Mouse (Mus musculus): ENCODE measurements at regions not wholly inside any gene's neighbourhood (a gene's known extent, or its start where the extent isn't known, plus 50 kb on each side); places are given as distances from the start of the nearest gene placed in this dataset.

- Histone ChIP-seq H3K27me3 (ENCODE audit: control insufficient read depth) (no peaks in the 10 kb centered on the region), H3K4me1 (ENCODE audit: control insufficient read depth) (no peaks in the 10 kb centered on the region), H3K9me3 (ENCODE audit: control insufficient read depth, low read length) (no peaks in the 10 kb centered on the region), H3K36me3 (ENCODE audit: control insufficient read depth) (no peaks in the 10 kb centered on the region), H3K4me3 (replicated peaks) (no peak overlapping the region)
- TF ChIP-seq TAL1 (IDR thresholded peaks at IDR 0.05; ENCODE audit: low read length) (no peak), GATA1 (IDR thresholded peaks at IDR 0.05; ENCODE audit: low read length) (no peak)
These were observed 193.6 kb downstream of the Ackr3 start for GRCm38 (mm10) chr1:90397355-90397754.

- no peaks in the 10 kb centered on the region for H3K4me1 ChIP-seq (ENCODE audit: control insufficient read depth)
- H3K27me3 ChIP-seq (ENCODE audit: control insufficient read depth): no peaks in the 10 kb centered on the region
- TF ChIP-seq GATA1 (IDR thresholded peaks at IDR 0.05; ENCODE audit: low read length): no peak
- TF ChIP-seq TAL1 (IDR thresholded peaks at IDR 0.05; ENCODE audit: low read length): no peak
- no peak overlapping the region for H3K4me3 ChIP-seq (replicated peaks)
- no peaks in the 10 kb centered on the region for H3K9me3 ChIP-seq (ENCODE audit: control insufficient read depth, low read length)
- H3K36me3 ChIP-seq (ENCODE audit: control insufficient read depth): no peaks in the 10 kb centered on the region
These were observed 194.7 kb downstream of the Ackr3 start for GRCm38 (mm10) chr1:90398396-90398975.

GRCm38 (mm10) chr1:90403057-90403456, 199.3 kb downstream of the Ackr3 start:
- TF ChIP-seq TAL1 (IDR thresholded peaks at IDR 0.05; ENCODE audit: low read length): no peak
- no peak for TF ChIP-seq GATA1 (IDR thresholded peaks at IDR 0.05; ENCODE audit: low read length)
- Histone ChIP-seq H3K4me1 (ENCODE audit: control insufficient read depth) (no peaks in the 10 kb centered on the region), H3K36me3 (ENCODE audit: control insufficient read depth) (no peaks in the 10 kb centered on the region), H3K27me3 (ENCODE audit: control insufficient read depth) (no peaks in the 10 kb centered on the region), H3K9me3 (ENCODE audit: control insufficient read depth, low read length) (no peaks in the 10 kb centered on the region), H3K4me3 (replicated peaks) (no peak overlapping the region)

GRCm38 (mm10) chr1:90404717-90405487, 197.9 kb upstream of the Cops8 start:
- TF ChIP-seq GATA1 (IDR thresholded peaks at IDR 0.05; ENCODE audit: low read length) (no peak), TAL1 (IDR thresholded peaks at IDR 0.05; ENCODE audit: low read length) (no peak)
- no peaks in the 10 kb centered on the region for H3K36me3 ChIP-seq (ENCODE audit: control insufficient read depth)
- H3K9me3 ChIP-seq (ENCODE audit: control insufficient read depth, low read length): no peaks in the 10 kb centered on the region
- no peak overlapping the region for H3K4me3 ChIP-seq (replicated peaks)
- H3K27me3 ChIP-seq (ENCODE audit: control insufficient read depth): no peaks in the 10 kb centered on the region
- H3K4me1 ChIP-seq (ENCODE audit: control insufficient read depth): no peaks in the 10 kb centered on the region

DNA sequence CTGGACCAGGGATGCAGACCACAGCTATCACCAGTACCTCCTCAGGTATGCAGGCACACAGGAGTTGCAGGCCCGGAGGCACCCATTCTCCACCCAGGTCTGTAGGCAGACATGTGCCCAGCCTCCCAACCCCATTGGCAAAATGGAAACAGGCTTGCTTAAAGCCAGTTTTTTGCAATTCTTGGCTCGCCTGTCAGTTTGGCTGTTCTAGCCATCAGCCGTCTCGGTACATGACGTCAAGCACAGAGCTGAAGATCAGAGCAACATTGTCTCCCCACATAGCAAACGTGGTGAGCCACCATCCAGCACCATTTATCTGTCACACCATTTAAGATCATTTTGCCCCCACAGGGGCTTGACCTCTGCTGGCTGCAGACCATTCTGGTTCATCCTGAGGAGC, 196.1 kb upstream of the Cops8 start:
- Histone ChIP-seq H3K9me3 (ENCODE audit: control insufficient read depth, low read length) (no peaks in the 10 kb centered on the region; the same call in 1 of the 2 replicates), H3K27me3 (ENCODE audit: control insufficient read depth) (no peaks in the 10 kb centered on the region), H3K4me1 (ENCODE audit: control insufficient read depth) (no peaks in the 10 kb centered on the region), H3K36me3 (ENCODE audit: control insufficient read depth) (no peaks in the 10 kb centered on the region), H3K4me3 (replicated peaks) (no peak overlapping the region)
- no peak for TF ChIP-seq GATA1 (IDR thresholded peaks at IDR 0.05; ENCODE audit: low read length)
- TF ChIP-seq TAL1 (IDR thresholded peaks at IDR 0.05; ENCODE audit: low read length): no peak

DNA sequence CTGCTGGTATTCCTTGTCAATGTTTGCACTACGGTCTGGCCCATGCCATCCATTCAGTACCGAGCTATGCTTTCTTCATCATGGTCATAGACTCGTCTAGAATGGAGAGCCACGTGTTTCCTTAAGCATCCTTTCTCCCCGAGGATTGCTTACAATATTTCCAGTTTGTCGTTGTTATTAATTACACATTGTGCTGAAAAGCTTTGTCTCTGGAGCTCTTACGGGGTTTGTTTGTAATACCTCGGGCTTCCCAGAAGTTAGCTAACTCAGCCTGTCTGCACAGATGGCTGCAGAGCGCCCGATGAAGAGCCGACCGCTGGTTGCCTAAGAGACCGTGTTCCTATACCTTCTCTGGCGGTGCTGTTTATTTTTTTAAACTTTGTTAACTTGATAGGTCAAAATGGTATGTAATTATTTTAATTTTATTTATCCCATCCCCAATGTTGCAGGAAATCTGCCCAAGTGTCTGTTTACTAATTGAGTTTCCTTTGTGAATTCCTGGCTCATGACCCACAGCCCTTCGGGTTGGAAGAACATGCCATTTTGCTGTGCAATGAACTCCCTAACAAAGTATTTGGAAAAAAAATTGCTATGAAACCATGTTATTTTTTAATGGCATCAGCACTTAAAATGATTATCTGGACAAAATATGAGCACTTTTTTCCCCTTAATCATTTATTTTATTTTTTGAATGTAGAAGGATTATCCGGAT, 194.1 kb upstream of the Cops8 start:
- TF ChIP-seq GATA1 (IDR thresholded peaks at IDR 0.05; ENCODE audit: low read length) (no peak), TAL1 (IDR thresholded peaks at IDR 0.05; ENCODE audit: low read length) (no peak)
- no peaks in the 10 kb centered on the region for H3K36me3 ChIP-seq (ENCODE audit: control insufficient read depth)
- H3K9me3 ChIP-seq (ENCODE audit: control insufficient read depth, low read length): peaks cover 6% of the 10 kb centered on the region; the same call in 1 of the 2 replicates
- H3K4me3 ChIP-seq (replicated peaks): no peak overlapping the region
- no peaks in the 10 kb centered on the region for H3K4me1 ChIP-seq (ENCODE audit: control insufficient read depth)
- H3K27me3 ChIP-seq (ENCODE audit: control insufficient read depth): no peaks in the 10 kb centered on the region

DNA sequence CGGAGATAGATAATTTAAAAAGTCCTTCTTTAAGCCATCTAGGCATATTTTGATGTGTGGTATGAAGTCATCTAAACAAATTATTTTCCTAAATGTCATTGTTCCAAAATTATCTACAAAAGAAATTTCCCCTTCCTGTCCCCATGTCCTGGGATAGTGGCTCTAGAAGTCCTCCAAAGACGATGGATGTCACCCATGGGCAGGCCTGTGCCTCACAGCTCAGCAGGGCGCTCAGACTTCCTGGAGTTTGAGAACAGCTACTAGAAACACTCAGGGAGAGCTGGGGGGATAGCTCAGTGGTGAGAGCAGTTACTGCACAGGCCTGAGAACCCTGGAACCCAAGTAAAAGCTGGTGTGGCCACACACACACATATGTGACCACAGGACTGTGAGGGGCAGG, 193.5 kb upstream of the Cops8 start:
- Histone ChIP-seq H3K4me1 (ENCODE audit: control insufficient read depth) (no peaks in the 10 kb centered on the region), H3K4me3 (replicated peaks) (no peak overlapping the region), H3K9me3 (ENCODE audit: control insufficient read depth, low read length) (peaks cover 8% of the 10 kb centered on the region; the same call in 1 of the 2 replicates), H3K27me3 (ENCODE audit: control insufficient read depth) (no peaks in the 10 kb centered on the region), H3K36me3 (ENCODE audit: control insufficient read depth) (no peaks in the 10 kb centered on the region)
- TF ChIP-seq GATA1 (IDR thresholded peaks at IDR 0.05; ENCODE audit: low read length) (no peak), TAL1 (IDR thresholded peaks at IDR 0.05; ENCODE audit: low read length) (no peak)

DNA sequence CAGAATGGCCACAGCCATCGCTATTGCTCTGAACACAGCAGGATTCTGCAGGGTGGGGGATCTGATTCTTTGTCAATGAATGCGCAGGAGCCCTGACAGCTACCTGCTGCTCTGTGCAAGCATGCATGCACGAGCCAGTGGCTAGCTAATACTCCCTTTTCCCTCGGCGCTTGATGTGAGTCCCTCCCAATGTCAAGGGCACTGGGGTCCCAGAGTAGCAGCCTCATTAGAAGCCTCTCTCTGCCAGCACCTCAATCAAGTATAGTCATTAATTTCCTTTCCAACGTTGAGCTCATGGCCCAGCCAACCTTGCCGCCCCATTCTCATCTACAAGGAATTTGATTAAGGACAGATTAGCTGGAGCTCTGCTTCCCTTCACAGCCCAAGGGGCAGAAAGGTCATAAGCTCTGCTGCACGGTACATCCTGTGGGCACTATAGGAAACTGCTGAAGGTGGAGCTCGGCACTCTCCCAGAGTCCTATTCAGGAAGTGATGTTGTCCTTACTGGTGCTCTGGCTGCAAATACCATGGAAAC, 190.2 kb upstream of the Cops8 start:
- Histone ChIP-seq H3K27me3 (ENCODE audit: control insufficient read depth) (no peaks in the 10 kb centered on the region), H3K4me1 (ENCODE audit: control insufficient read depth) (no peaks in the 10 kb centered on the region), H3K9me3 (ENCODE audit: control insufficient read depth, low read length) (peaks cover 8% of the 10 kb centered on the region; the same call in 1 of the 2 replicates), H3K36me3 (ENCODE audit: control insufficient read depth) (no peaks in the 10 kb centered on the region), H3K4me3 (replicated peaks) (no peak overlapping the region)
- TF ChIP-seq TAL1 (IDR thresholded peaks at IDR 0.05; ENCODE audit: low read length) (no peak), GATA1 (IDR thresholded peaks at IDR 0.05; ENCODE audit: low read length) (no peak)

GRCm38 (mm10) chr1:90414751-90415150, 188.0 kb upstream of the Cops8 start:
- no peaks in the 10 kb centered on the region for H3K36me3 ChIP-seq (ENCODE audit: control insufficient read depth)
- no peaks in the 10 kb centered on the region for H3K4me1 ChIP-seq (ENCODE audit: control insufficient read depth)
- H3K27me3 ChIP-seq (ENCODE audit: control insufficient read depth): no peaks in the 10 kb centered on the region
- TF ChIP-seq TAL1 (IDR thresholded peaks at IDR 0.05; ENCODE audit: low read length) (no peak), GATA1 (IDR thresholded peaks at IDR 0.05; ENCODE audit: low read length) (no peak)
- peaks cover 8% of the 10 kb centered on the region; the same call in 1 of the 2 replicates for H3K9me3 ChIP-seq (ENCODE audit: control insufficient read depth, low read length)
- no peak overlapping the region for H3K4me3 ChIP-seq (replicated peaks)

Measured in erythroblast, embryonic 14.5 days (primary cell).